Mouse (Mus musculus) right cerebral cortex, postnatal 4 days (tissue): ENCODE data around the gene Lgr4.
"Not testable (repeated sequence)": the region's sequence is repeated elsewhere in the genome, so short reads cannot be mapped to it uniquely, and the experiment has no call there.

Source experiments
- DNase-seq: peaks from one replicate; pipeline ENCODE4 v3.0.0-alpha.2; 2022

Gene Lgr4

GRCm38 (mm10) chr2:109917496-109918413 is at the start of gene Lgr4:
Lgr4 (plus strand) TSS chr2:109917647.
- peak; percentile 76 for DNase-seq

- DNase-seq, result not testable (repeated sequence)
These were observed 38.0 kb upstream of the Lgr4 start for GRCm38 (mm10) chr2:109879429-109879828.

DNA sequence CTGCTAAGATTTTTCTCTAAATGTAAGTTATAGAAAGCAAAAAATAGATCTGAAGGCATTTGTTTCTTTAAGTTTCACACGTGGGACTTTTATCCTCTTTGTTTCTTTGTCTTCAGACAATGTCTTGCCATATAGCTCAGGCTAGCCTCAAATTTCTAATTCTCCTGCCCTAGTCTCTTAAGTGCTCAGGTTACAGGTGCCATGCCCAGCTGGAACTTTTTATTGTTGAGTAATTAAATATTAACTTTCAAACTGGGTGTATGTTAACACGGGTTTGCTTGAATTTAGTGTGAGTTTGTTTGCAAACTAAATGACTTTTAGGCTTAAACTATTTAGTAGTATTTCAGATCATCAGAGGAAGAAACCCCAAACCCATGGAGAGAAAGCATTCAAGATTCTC is 36.3 kb upstream of the Lgr4 start:
- no peak for DNase-seq

DNA sequence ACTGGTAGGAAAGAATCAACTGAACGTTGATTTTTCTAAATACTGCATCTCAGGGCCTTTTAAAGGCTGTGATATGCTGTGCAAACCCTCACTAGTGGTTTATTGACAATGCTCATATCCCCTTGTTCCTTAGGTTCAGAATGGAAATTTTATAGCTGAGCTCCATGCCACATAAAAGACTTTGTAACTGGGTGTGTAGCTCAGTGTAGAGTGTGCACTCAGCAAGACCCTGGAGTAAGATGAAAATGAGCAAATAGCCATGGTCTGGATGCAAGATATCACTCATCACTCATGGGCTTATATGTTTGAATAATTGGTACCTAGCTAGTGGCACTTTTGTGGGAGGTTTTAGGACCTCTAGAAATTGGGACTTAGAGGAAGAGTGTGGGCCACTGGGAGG is 35.8 kb upstream of the Lgr4 start:
- DNase-seq, result no peak

DNA sequence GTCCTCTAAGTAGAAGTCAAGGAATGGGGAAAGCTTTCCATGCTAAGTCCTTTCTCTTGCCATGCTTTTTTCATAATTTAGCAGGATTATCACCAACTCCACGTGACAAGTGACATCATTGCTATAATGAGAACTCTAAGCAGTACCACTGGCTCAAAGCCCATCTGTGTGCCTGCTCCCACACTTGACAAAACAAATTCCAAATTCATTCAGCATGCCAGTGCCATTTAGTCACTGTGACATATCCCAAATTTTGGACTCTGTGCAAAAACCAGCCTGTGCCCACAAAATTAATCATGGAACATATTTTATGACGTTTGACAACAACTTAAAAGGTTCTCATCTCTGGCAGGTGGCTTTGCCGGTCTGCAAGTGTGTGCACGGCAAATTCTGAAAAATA is 33.3 kb upstream of the Lgr4 start:
- no peak for DNase-seq

GRCm38 (mm10) chr2:109884507-109884906 is 32.9 kb upstream of the Lgr4 start:
- DNase-seq, result no peak

GRCm38 (mm10) chr2:109890068-109890467 is 27.4 kb upstream of the Lgr4 start:
- DNase-seq, result no peak

DNA sequence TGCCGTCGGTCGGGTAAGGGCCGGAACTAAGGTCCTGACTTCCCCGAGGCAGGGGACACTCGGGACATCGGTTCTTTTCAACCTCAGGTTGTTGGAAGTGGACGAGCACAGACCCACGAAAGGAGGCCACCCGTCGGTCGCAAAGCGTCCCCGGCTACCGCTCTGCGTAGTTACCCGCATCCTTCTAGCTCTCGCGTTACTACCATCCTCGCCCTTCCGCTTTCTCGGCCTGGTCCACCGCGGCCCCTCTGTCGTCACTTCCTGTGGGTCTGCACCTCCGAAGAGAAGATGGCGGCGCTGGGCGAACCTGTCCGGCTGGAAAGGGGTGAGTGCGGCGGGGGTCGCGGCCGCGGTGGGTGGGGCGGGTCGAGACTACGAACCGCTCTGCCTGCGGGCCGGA is 26.9 kb upstream of the Lgr4 start, which contains the start of gene Lin7c:
Lin7c (plus strand) TSS at position 257 of the 400 bp plus-strand sequence.
- DNase-seq, result peak; percentile 91

DNA sequence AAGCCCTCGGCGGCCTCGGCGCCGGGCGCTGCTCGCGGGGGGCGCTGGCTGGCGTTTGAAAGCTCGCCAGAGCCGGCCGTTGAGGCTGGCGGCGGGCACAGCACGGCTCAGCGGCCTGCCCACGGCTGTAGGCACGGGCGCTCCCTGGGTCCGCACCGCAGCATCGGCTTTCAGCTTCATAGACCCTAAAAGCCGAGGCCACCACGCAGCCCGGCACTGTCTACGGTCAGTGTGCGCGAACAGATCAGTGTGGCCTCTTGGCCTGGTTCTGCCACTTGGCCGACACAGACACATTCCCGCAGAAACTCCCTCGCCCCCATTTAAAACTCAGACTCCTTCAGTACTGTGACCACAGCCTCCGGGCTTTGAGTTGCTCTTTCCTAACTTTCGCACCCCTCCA is 26.4 kb upstream of the Lgr4 start:
- no peak for DNase-seq

DNA sequence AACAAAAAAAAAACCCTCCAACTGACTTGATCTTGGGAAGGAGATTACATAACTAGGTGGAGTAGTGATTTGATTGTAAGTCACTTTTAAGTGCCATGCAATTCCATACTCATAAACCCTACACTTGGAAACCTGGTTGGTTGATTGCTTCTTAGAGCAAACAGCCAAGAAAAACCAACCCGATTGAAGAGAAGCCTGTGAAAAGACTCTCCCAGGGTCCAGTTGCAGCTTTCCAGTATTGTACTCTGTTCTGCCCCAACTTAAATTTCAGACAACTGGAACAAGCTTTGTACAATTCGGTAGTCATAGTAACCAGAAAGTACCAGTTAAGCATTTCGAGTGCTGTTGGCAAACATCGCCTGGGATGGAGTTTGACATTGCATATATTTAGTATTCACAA is 26.0 kb upstream of the Lgr4 start:
- no peak for DNase-seq

- no peak for DNase-seq
These were observed 21.1 kb upstream of the Lgr4 start for GRCm38 (mm10) chr2:109896311-109896710.

DNA sequence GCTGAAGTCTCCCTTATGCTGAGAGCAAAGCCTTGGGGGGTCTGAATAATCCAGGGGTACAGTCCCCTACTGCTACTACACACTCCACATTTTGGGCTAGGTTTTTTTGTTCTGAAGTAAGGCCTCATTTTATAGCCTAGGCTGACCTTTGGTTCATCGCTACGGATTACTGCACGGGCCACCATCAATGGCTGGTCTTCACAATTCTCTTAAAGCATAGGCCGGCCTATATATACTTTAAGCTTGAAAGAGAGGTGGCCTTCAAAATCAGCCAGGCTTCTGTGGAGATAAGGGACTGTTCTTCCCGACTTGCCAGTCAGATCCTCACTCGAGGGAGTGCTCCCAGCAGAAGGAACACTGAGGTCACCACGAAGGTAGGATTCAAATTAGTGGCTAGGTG is 14.6 kb upstream of the Lgr4 start:
- no peak for DNase-seq

DNA sequence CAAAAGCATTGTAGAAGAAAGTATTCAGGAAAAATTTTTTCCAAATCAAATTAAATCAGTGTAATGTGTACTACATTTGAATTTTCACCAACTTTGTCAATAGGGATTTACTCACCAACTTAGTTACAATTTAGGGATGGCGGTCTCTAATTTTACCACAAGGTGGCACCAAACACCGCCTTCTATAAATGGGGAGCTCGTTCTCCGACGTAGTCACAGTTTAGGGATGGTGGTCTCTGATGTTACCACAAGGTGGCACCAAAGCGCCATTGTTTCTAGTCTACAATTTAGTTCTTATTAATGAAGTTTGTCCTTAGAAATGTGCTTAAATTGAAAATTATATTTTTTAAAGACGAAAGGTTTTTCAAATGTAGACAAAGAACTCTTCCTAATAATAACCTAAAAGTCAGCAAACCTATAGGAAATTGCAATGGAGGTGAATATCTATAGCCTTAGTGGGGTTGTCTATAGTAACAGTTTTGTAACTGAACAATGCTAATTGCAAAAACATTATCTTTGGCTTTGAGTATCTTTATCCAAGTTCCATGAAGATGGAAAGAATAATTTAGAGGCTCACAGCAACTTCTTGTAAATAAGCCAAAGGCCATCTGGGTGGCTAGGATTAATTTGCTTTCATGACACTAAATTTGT is 13.2 kb upstream of the Lgr4 start:
- peak; percentile 85 for DNase-seq

- no peak for DNase-seq
These were observed 8.3 kb upstream of the Lgr4 start for GRCm38 (mm10) chr2:109909122-109909521.

DNA sequence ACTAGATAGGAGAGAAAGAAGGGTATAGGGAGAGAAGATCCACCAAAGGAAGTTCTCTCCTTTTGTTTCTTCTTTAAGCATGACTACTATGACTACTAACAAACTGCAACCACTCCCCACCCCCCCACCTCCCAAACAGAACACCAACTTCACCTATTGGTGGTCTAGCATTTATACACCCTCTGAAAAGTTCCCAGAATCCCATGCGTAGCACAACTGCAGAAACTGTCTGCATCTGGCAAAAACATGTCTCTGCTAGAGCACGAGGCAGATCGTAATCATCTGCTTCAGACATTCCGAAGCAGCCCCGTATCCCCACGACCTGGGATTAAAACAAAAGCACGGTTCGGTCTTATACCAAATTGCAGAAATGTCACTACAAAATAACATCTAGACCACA is 5.2 kb upstream of the Lgr4 start:
- DNase-seq, result no peak

DNA sequence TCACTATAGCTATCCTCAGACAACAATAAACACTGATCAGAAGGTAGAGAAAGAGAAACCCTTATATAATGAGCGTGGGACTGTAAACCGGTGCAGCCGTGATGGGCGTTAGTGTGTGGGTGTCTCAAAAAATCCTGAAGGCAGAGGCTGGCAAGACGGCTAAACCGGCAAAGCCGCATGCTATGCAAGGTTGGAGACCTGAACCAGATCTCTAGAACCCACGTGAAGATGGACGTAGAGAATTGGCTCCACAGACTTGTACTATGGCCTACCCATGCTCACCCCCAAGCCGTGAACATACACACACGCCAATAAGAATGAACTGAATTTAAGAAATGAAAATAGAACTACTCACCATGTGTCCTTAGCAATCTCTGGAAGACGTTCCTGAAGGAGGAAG is 4.7 kb upstream of the Lgr4 start:
- no peak for DNase-seq

- no peak for DNase-seq
These were observed 4.2 kb upstream of the Lgr4 start for GRCm38 (mm10) chr2:109913241-109913640.

- DNase-seq, result no peak
These were observed 2.8 kb upstream of the Lgr4 start for GRCm38 (mm10) chr2:109914601-109915000.

DNA sequence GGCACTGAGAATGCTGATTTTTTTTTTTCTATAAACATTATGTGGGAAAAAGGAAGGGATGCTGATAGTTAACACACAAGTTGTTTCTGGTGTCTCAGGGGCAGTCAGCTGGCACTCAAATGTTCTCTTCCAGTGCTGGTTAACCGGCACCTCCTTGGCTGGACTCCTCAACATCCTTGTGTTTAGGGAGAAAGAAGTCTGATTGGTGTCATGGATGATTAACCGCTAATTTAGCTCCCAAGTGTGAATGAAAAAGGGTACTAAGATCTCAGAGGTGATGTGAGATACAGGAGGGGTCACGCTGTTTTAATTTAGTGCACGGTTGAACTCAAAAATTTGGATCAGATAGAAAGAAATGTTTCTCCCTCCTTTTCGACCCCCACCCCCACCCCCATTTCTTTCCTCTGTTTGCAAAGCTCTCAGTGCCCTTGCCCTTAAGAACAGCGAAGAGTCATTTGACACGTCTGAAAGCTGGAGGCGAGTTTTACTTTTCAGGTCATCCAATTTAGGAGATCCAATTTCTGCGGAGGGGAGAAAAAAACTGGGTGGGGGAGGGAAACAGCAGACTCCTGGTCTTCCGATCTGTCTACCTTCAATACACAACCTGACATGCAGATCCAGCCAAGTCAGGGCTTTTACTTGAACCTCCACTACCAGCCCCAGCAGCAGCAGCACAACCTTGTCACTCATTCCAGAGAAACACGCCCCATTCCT is 508 bp upstream of the Lgr4 start:
- no peak for DNase-seq

DNA sequence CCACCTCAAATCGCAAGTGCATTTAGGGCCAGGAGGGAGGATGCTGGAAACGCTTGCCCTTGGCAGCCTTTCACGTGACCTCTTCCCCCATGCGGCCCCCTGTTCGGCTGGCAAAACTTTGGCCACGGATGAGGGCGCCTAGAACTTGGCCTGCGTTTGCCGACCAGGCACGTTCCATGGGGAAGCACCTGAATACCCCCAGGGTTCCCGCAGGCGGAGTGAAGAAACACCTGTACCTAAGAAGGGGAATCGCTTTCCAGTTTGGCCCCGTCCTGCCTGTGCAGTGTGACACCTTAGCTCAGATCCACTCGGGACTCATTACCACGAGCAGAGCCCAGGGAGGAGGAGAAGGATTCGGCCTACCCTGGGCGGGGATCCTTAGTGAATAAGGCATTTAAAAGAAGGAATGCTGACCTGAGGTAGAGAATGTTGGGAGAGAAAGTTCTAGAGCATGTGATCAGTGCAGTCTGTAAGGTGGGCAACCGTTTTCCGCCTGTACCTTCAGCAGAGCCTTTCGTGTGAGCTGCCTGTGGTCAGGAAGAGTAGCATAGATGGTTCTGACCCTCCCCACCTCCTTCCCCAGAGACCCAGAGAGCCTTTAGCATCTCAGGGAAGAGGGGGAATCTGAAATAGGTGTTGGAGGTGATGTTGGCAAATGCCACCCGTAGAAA is 1.3 kb downstream of the Lgr4 start:
- peak; percentile 10 for DNase-seq

DNA sequence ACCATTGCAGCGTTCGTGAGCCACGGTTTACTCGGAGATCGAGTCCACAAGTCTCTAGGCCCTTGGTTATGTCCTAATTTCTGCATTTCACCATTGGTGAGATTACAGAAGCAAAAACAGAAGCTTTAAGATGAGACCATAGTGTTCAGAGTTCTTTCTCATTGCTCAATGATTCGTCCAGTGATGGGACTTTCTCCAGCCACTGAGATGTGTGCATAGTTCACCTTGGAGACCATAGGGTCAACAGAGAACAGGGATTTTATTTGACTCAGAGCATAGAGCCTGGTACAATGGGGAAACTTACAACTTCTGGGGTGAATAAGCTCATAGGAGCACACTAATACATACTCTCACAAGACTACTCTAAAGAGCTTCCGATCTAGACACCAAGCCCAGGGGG is 3.0 kb downstream of the Lgr4 start:
- no peak for DNase-seq

- no peak for DNase-seq
These were observed 4.0 kb downstream of the Lgr4 start for GRCm38 (mm10) chr2:109921298-109922035.
